8 mouse cellular contexts compared by ENCODE assay signal in genomic region chr17:35914975-35915374, GRCm38 (mm10). TPM values are rescaled to one million over a fixed set of nuclear protein-coding genes. Genes with fewer than 3 reads are reported as not detected.
DNase-seq lines count a peak whose midpoint lies in the region; ATAC-seq and TF ChIP-seq lines count a peak whose summit lies in the region.

No protein-coding gene starts in this region.

- H3K4me2 ChIP-seq in lung, embryonic 14.5 days: peak overlapping the region; percentile 100
- peak overlapping the region; percentile 80 for H3K4me2 ChIP-seq in embryonic facial prominence, embryonic 15.5 days (replicated peaks)
- peak overlapping the region; percentile 62 for H3K4me2 ChIP-seq in limb, embryonic 12.5 days

- no peak overlapping the region for H3K27ac ChIP-seq in lung, embryonic 14.5 days (ENCODE audit: low read depth)
- H3K27ac ChIP-seq in embryonic facial prominence, embryonic 15.5 days (replicated peaks): no peak overlapping the region
- H3K27ac ChIP-seq in limb, embryonic 12.5 days: no peak overlapping the region
- H3K27ac ChIP-seq in small intestine, adult 2 months (ENCODE audit: insufficient read depth, low read depth, low read length): peak overlapping the region; percentile 51; the same call in 1 of the 2 replicates

- peaks cover 47% of the 10 kb centered on the region for H3K36me3 ChIP-seq in lung, embryonic 14.5 days (ENCODE audit: insufficient read depth)
- H3K36me3 ChIP-seq in embryonic facial prominence, embryonic 15.5 days: peaks cover 25% of the 10 kb centered on the region
- peaks cover 39% of the 10 kb centered on the region for H3K36me3 ChIP-seq in limb, embryonic 12.5 days
- peaks cover 34% of the 10 kb centered on the region for H3K36me3 ChIP-seq in small intestine, adult 2 months (ENCODE audit: control insufficient read depth, insufficient read depth, low read length)

- ATAC-seq in lung, embryonic 14.5 days (ENCODE audit: insufficient read depth): no peak
- no peak for ATAC-seq in embryonic facial prominence, embryonic 15.5 days (ENCODE audit: insufficient number of reproducible peaks, low FRiP score, low TSS enrichment, low read depth)
- ATAC-seq in limb, embryonic 12.5 days (ENCODE audit: insufficient number of reproducible peaks, insufficient read depth, low FRiP score, low TSS enrichment, low read depth): no peak

- no peak for TF ChIP-seq POLR2A in lung, adult 2 months (IDR thresholded peaks at IDR 0.05; ENCODE audit: borderline replicate concordance, extremely low read depth, low read depth, low read length)
- TF ChIP-seq POLR2A in small intestine, adult 2 months (IDR thresholded peaks at IDR 0.05; ENCODE audit: low read depth, low read length): no peak

- H3K9me3 ChIP-seq in lung, embryonic 14.5 days (ENCODE audit: low read depth, low read length): no peaks in the 10 kb centered on the region
- H3K9me3 ChIP-seq in embryonic facial prominence, embryonic 15.5 days (replicated peaks): no peaks in the 10 kb centered on the region
- no peaks in the 10 kb centered on the region for H3K9me3 ChIP-seq in limb, embryonic 12.5 days

- H3K9ac ChIP-seq in lung, embryonic 14.5 days: peak overlapping the region; percentile 96; the same call in 1 of the 2 replicates
- H3K9ac ChIP-seq in embryonic facial prominence, embryonic 15.5 days: no peak overlapping the region
- no peak overlapping the region for H3K9ac ChIP-seq in limb, embryonic 12.5 days (replicated peaks)

- peaks cover 8% of the 10 kb centered on the region for H3K4me1 ChIP-seq in lung, embryonic 14.5 days (ENCODE audit: insufficient read depth)
- H3K4me1 ChIP-seq in lung, adult 2 months (ENCODE audit: control insufficient read depth, insufficient read depth, low read length): peaks cover 13% of the 10 kb centered on the region
- H3K4me1 ChIP-seq in embryonic facial prominence, embryonic 15.5 days: peaks cover 21% of the 10 kb centered on the region
- peaks cover 14% of the 10 kb centered on the region for H3K4me1 ChIP-seq in limb, embryonic 12.5 days (replicated peaks)
- H3K4me1 ChIP-seq in small intestine, adult 2 months (ENCODE audit: control insufficient read depth, insufficient read depth, insufficient read length, low read length): peaks cover 9% of the 10 kb centered on the region

- WGBS in lung, embryonic 14.5 days: 71% methylated on average over 6 of the region's 6 CpGs
- WGBS in lung, adult 2 months: 76% methylated on average over 6 of the region's 6 CpGs
- WGBS in embryonic facial prominence, embryonic 15.5 days: 83% methylated on average over 6 of the region's 6 CpGs
- 81% methylated on average over 6 of the region's 6 CpGs for WGBS in limb, embryonic 12.5 days
- whole genome bisulfite sequencing in small intestine, adult 2 months: 62% methylated on average over 6 of the region's 6 CpGs

- H3K4me3 ChIP-seq in lung, embryonic 14.5 days (ENCODE audit: low read depth, low read length): peak overlapping the region; percentile 79
- no peak overlapping the region for H3K4me3 ChIP-seq in lung, adult 2 months (replicated peaks; ENCODE audit: extremely low read depth, low read depth, low read length)
- peak overlapping the region; percentile 80 for H3K4me3 ChIP-seq in embryonic facial prominence, embryonic 15.5 days (replicated peaks)
- H3K4me3 ChIP-seq in limb, embryonic 12.5 days (replicated peaks): peak overlapping the region; percentile 70; the same call in 1 of the 2 replicates
- H3K4me3 ChIP-seq in small intestine, adult 2 months (ENCODE audit: low read depth, low read length): no peak overlapping the region; the same call in 1 of the 2 replicates

- H3K27me3 ChIP-seq in lung, embryonic 14.5 days (ENCODE audit: insufficient read depth, low read length): no peaks in the 10 kb centered on the region
- no peaks in the 10 kb centered on the region for H3K27me3 ChIP-seq in embryonic facial prominence, embryonic 15.5 days
- no peaks in the 10 kb centered on the region for H3K27me3 ChIP-seq in limb, embryonic 12.5 days
- no peaks in the 10 kb centered on the region for H3K27me3 ChIP-seq in small intestine, adult 2 months (ENCODE audit: control insufficient read depth, insufficient read depth, low read length)

- no peak for TF ChIP-seq CTCF in lung, embryonic 14.5 days (IDR thresholded peaks at IDR 0.05; ENCODE audit: low read depth)
- no peak for TF ChIP-seq CTCF in lung, adult 2 months (IDR thresholded peaks at IDR 0.05; ENCODE audit: insufficient read depth, low read length)
- TF ChIP-seq CTCF in small intestine, adult 2 months (IDR thresholded peaks at IDR 0.05; ENCODE audit: extremely low read depth, insufficient read length, insufficient replicate concordance, low read depth, low read length): peak; percentile 10; the same call in 1 of the 2 replicates

- no peak for DNase-seq in lung, embryonic 14.5 days
- no peak for DNase-seq in lung, adult 2 months
- no peak for DNase-seq in cerebellum, adult 11-12 months
- no peak for DNase-seq in adrenal gland, postnatal 14 days
- no peak for DNase-seq in c-Kit-positive CD71-positive TER-119-positive erythroid progenitor cells, embryonic 14.5 days (ENCODE audit: low spot score)

RNA-seq across cellular contexts. Expression of gene Mrps18b, which starts 1.2 kb away (rescaled TPM):
- 84.5 and 89.1 TPM in 2 replicates for polyA plus RNA-seq in lung, embryonic 14.5 days (2014; fragmentation: Nextera tagmentation; extraction: Ambion mirVana)
- 30.4 and 43.8 TPM in 2 replicates for polyA plus RNA-seq in lung, adult 2 months (2012; rRNA removed)
- 72.5 and 75.7 TPM in 2 replicates for polyA plus RNA-seq in embryonic facial prominence, embryonic 15.5 days (2015; fragmentation: Nextera tagmentation; extraction: Ambion mirVana)
- polyA plus RNA-seq in limb, embryonic 12.5 days (2016; fragmentation: Nextera tagmentation; extraction: Ambion mirVana): 61.2 and 66.8 TPM in 2 replicates
- 49.0 and 63.4 TPM in 2 replicates for polyA plus RNA-seq in small intestine, adult 2 months (2012; rRNA removed)
- 108 and 114 TPM in 2 replicates for total RNA-seq in adrenal gland, postnatal 14 days (2021)

RNA-seq across cellular contexts. Expression of gene Ppp1r10, which starts 1.3 kb away (rescaled TPM):
- polyA plus RNA-seq in lung, embryonic 14.5 days (2014; fragmentation: Nextera tagmentation; extraction: Ambion mirVana): 36.3 and 38.5 TPM in 2 replicates
- 27.4 and 28.6 TPM in 2 replicates for polyA plus RNA-seq in lung, adult 2 months (2012; rRNA removed)
- polyA plus RNA-seq in embryonic facial prominence, embryonic 15.5 days (2015; fragmentation: Nextera tagmentation; extraction: Ambion mirVana): 39.2 and 39.5 TPM in 2 replicates
- polyA plus RNA-seq in limb, embryonic 12.5 days (2016; fragmentation: Nextera tagmentation; extraction: Ambion mirVana): 50.4 and 50.7 TPM in 2 replicates
- polyA plus RNA-seq in small intestine, adult 2 months (2012; rRNA removed): 15.1 and 33.3 TPM in 2 replicates
- total RNA-seq in adrenal gland, postnatal 14 days (2021): 91.4 and 97.7 TPM in 2 replicates

RNA-seq across cellular contexts. Expression of gene Atat1, which starts 5.1 kb away (rescaled TPM):
- polyA plus RNA-seq in lung, embryonic 14.5 days (2014; fragmentation: Nextera tagmentation; extraction: Ambion mirVana): 72.2 and 77.9 TPM in 2 replicates
- polyA plus RNA-seq in lung, adult 2 months (2012; rRNA removed): 49.4 and 57.7 TPM in 2 replicates
- polyA plus RNA-seq in embryonic facial prominence, embryonic 15.5 days (2015; fragmentation: Nextera tagmentation; extraction: Ambion mirVana): 64.5 and 77.7 TPM in 2 replicates
- 139 and 143 TPM in 2 replicates for polyA plus RNA-seq in limb, embryonic 12.5 days (2016; fragmentation: Nextera tagmentation; extraction: Ambion mirVana)
- 24.7 and 56.1 TPM in 2 replicates for polyA plus RNA-seq in small intestine, adult 2 months (2012; rRNA removed)
- total RNA-seq in adrenal gland, postnatal 14 days (2021): 29.0 and 31.5 TPM in 2 replicates

RNA-seq across cellular contexts. Expression of gene 2310061I04Rik, which starts 17.7 kb away (rescaled TPM):
- polyA plus RNA-seq in lung, embryonic 14.5 days (2014; fragmentation: Nextera tagmentation; extraction: Ambion mirVana): 21.0 and 25.4 TPM in 2 replicates
- polyA plus RNA-seq in lung, adult 2 months (2012; rRNA removed): 36.1 and 38.1 TPM in 2 replicates
- 22.3 and 23.9 TPM in 2 replicates for polyA plus RNA-seq in embryonic facial prominence, embryonic 15.5 days (2015; fragmentation: Nextera tagmentation; extraction: Ambion mirVana)
- polyA plus RNA-seq in limb, embryonic 12.5 days (2016; fragmentation: Nextera tagmentation; extraction: Ambion mirVana): 18.6 and 24.8 TPM in 2 replicates
- polyA plus RNA-seq in small intestine, adult 2 months (2012; rRNA removed): 82.8 and 142 TPM in 2 replicates
- 73.6 and 79.5 TPM in 2 replicates for total RNA-seq in adrenal gland, postnatal 14 days (2021)

RNA-seq across cellular contexts. Expression of gene Dhx16, which starts 35.4 kb away (rescaled TPM):
- 40.8 and 42.9 TPM in 2 replicates for polyA plus RNA-seq in lung, embryonic 14.5 days (2014; fragmentation: Nextera tagmentation; extraction: Ambion mirVana)
- polyA plus RNA-seq in lung, adult 2 months (2012; rRNA removed): 62.8 and 70.1 TPM in 2 replicates
- 40.7 and 50.6 TPM in 2 replicates for polyA plus RNA-seq in embryonic facial prominence, embryonic 15.5 days (2015; fragmentation: Nextera tagmentation; extraction: Ambion mirVana)
- polyA plus RNA-seq in limb, embryonic 12.5 days (2016; fragmentation: Nextera tagmentation; extraction: Ambion mirVana): 56.9 and 64.3 TPM in 2 replicates
- 47.0 and 64.3 TPM in 2 replicates for polyA plus RNA-seq in small intestine, adult 2 months (2012; rRNA removed)
- 40.2 and 41.1 TPM in 2 replicates for total RNA-seq in adrenal gland, postnatal 14 days (2021)

Comparison
In these comparisons a context has a peak if more than half of its experiments do, and no peak if none do; other contexts are left out.
1. H3K4me3 ChIP-seq: peak in lung, embryonic 14.5 days (single experiment), embryonic facial prominence, embryonic 15.5 days (single experiment) and limb, embryonic 12.5 days (single experiment); none in lung, adult 2 months (single experiment) and small intestine, adult 2 months (single experiment).
2. Peak in every context shown above with its lines, with median percentiles within 50 percentile points of each other: H3K4me2 ChIP-seq.